Mouse (Mus musculus) midbrain, postnatal 0 days (tissue): ENCODE data around the gene Sestd1. TPM values are rescaled to one million over a fixed set of nuclear protein-coding genes. Genes with fewer than 3 reads are reported as not detected.

Experiments
- ATAC-seq: fragments of 200-750 bp; cut with Nextera tagmentation; 2 replicates; pipeline ENCODE4 v1.8.0; 2017; ENCODE audit warnings: moderate number of reproducible peaks, mild to moderate bottlenecking, moderate TSS enrichment, moderate library complexity; ENCODE audit not compliant: low FRiP score
- DNase-seq: peaks from one replicate; pipeline ENCODE4 v3.0.0-alpha.2; 2015; ENCODE audit warnings: low spot score
- H3K27ac ChIP-seq: fragments of 300-500 bp; sonication (generic); 2 replicates; pipeline ENCODE4 v1.5.1; 2014; ENCODE audit warnings: low read depth, mild to moderate bottlenecking, low read length, mixed read lengths
- H3K27me3 ChIP-seq: fragments of 300-500 bp; sonication (generic); 2 replicates; pipeline ENCODE4 v1.6.1; 2014; ENCODE audit warnings: low read length, control low read depth, mixed read lengths; ENCODE audit not compliant: insufficient read depth
- H3K36me3 ChIP-seq: fragments of 300-500 bp; sonication (generic); 2 replicates; pipeline ENCODE4 v1.6.1; 2014; ENCODE audit warnings: low read length, control low read depth, mixed read lengths; ENCODE audit not compliant: insufficient read depth
- H3K4me1 ChIP-seq: fragments of 300-500 bp; sonication (generic); 2 replicates; pipeline ENCODE4 v1.6.1; 2014; ENCODE audit warnings: mild to moderate bottlenecking, control low read depth, antibody characterized with exemption, low read length, mixed read lengths; ENCODE audit not compliant: insufficient read depth
- H3K4me2 ChIP-seq: fragments of 300-500 bp; sonication (generic); 2 replicates; pipeline ENCODE4 v1.6.1; 2014; ENCODE audit warnings: low read depth, mild to moderate bottlenecking, low read length, mixed read lengths; ENCODE audit not compliant: poor library complexity, severe bottlenecking
- H3K4me3 ChIP-seq: fragments of 300-500 bp; sonication (generic); 2 replicates; pipeline ENCODE4 v1.5.1; 2014; ENCODE audit warnings: low read depth, mild to moderate bottlenecking, low read length, moderate library complexity
- H3K9ac ChIP-seq: fragments of 300-500 bp; sonication (generic); replicated peaks from 2 replicates; pipeline ENCODE4 v1.6.1; 2014; ENCODE audit warnings: mild to moderate bottlenecking, low read length, moderate library complexity, mixed read lengths; ENCODE audit not compliant: poor library complexity, severe bottlenecking
- H3K9me3 ChIP-seq: fragments of 300-500 bp; sonication (generic); 2 replicates; pipeline ENCODE4 v1.6.1; 2016; ENCODE audit warnings: low read length, control low read depth
- CTCF ChIP-seq: IDR thresholded peaks from 2 replicates; pipeline ENCODE4 v1.5.1; 2016; ENCODE audit warnings: antibody characterized with exemption, mild to moderate bottlenecking
- WGBS: fragments of 180-500 bp; shearing (Covaris S2); extraction: QIAGEN DNeasy Blood & Tissue Kit; methylation state at CpG from one replicate; pipeline ENCODE4 v1.1.7; 2014; 5-methylcytosine and 5-hydroxymethylcytosine counted together
- polyA plus RNA-seq: library from polyadenylated mRNA; unstranded; fragments of >200 nt; fragmentation: Nextera tagmentation; extraction: Ambion mirVana; gene quantifications from 2 replicates; pipeline ENCODE4 v1.2.1, GENCODE M21; 2015
- total RNA-seq: library from RNA; depleted of rRNA; stranded (reverse); fragments of >200 nt; gene quantifications from 2 replicates; pipeline ENCODE4 v1.2.3, GENCODE M21; 2014

Sestd1 gene
- total and polyA plus RNA-seq, 2 experiments from 2014 or later, result 23.7 to 52.6 TPM

DNA sequence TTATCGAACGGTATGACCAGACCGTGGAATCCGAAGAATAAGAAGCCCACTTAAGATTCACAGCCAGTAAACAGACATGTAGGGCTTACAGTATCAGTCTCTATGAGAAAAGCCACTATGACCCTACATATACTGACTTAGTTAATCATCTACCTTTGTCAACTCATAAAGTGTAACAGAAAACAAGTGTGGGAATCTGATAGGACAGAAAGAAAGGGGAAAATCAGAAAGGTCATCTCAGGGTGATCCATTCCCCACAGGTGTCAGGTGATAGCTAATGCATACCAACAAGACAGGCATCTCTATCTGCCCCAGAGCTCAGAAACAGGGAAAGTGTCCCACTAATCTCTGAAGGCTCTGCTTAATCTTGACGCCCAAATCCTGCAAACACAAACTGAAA lies 4.5 kb downstream of the Sestd1 start:
- Histone ChIP-seq H3K9me3 (no peaks in the 10 kb centered on the region), H3K4me1 (peaks cover 7% of the 10 kb centered on the region), H3K27ac (no peak overlapping the region), H3K9ac (no peak overlapping the region), H3K27me3 (no peaks in the 10 kb centered on the region), H3K4me2 (no peak overlapping the region), H3K36me3 (no peaks in the 10 kb centered on the region), H3K4me3 (no peak overlapping the region)
- no peak for TF ChIP-seq CTCF
- DNase-seq (no peak), ATAC-seq (no peak)
- 89% methylated on average over 5 of the region's 5 CpGs for WGBS

GRCm38 (mm10) chr2:77274976-77275641 lies 5.3 kb downstream of the Sestd1 start:
- H3K9ac ChIP-seq, result no peak overlapping the region
- no peaks in the 10 kb centered on the region for H3K27me3 ChIP-seq
- ATAC-seq (no peak), DNase-seq (no peak)
- no peak overlapping the region for H3K4me2 ChIP-seq
- no peaks in the 10 kb centered on the region for H3K36me3 ChIP-seq
- no peak overlapping the region for H3K27ac ChIP-seq
- H3K4me1 ChIP-seq, result peaks cover 7% of the 10 kb centered on the region
- no peaks in the 10 kb centered on the region for H3K9me3 ChIP-seq
- no peak for TF ChIP-seq CTCF
- WGBS, result 77% methylated on average over 9 of the region's 9 CpGs
- no peak overlapping the region for H3K4me3 ChIP-seq

DNA sequence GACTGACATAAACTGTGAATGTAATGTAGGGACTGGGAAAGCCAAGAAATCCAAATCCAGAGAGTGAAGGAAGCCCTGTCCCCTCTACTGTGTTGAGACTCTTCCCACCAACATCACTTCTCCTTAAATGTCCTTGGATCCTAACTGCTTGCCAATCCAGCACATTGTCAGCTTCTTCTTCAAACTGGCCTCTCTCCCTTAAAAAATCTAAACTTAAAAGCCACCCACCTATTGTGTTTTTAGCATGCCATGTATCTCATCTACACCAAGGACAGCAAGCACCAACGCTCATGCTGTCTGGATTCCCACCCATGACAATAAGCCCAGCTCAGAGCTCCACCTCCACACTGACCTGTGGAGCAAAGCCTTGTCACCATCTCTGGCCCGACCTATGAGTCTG lies 7.4 kb downstream of the Sestd1 start:
- no peak overlapping the region for H3K27ac ChIP-seq
- H3K4me3 ChIP-seq, result no peak overlapping the region
- ATAC-seq (no peak), DNase-seq (no peak)
- no peaks in the 10 kb centered on the region for H3K36me3 ChIP-seq
- H3K4me1 ChIP-seq, result peaks cover 3% of the 10 kb centered on the region; the same call in 1 of the 2 replicates
- H3K4me2 ChIP-seq, result no peak overlapping the region
- no peak overlapping the region for H3K9ac ChIP-seq
- H3K9me3 ChIP-seq, result no peaks in the 10 kb centered on the region
- no peak for TF ChIP-seq CTCF
- WGBS, result 91% methylated on average over 2 of the region's 2 CpGs
- no peaks in the 10 kb centered on the region for H3K27me3 ChIP-seq

- ATAC-seq (no peak), DNase-seq (no peak)
- H3K27me3 ChIP-seq, result no peaks in the 10 kb centered on the region
- H3K4me1 ChIP-seq, result no peaks in the 10 kb centered on the region; the same call in 1 of the 2 replicates
- no peak overlapping the region for H3K4me2 ChIP-seq
- H3K27ac ChIP-seq, result no peak overlapping the region
- no peak overlapping the region for H3K9ac ChIP-seq
- WGBS, result 94% methylated on average over 7 of the region's 7 CpGs
- no peaks in the 10 kb centered on the region for H3K36me3 ChIP-seq
- no peak for TF ChIP-seq CTCF
- no peaks in the 10 kb centered on the region for H3K9me3 ChIP-seq
- no peak overlapping the region for H3K4me3 ChIP-seq
Measured at GRCm38 (mm10) chr2:77270781-77271180, 9.6 kb downstream of the Sestd1 start.

DNA sequence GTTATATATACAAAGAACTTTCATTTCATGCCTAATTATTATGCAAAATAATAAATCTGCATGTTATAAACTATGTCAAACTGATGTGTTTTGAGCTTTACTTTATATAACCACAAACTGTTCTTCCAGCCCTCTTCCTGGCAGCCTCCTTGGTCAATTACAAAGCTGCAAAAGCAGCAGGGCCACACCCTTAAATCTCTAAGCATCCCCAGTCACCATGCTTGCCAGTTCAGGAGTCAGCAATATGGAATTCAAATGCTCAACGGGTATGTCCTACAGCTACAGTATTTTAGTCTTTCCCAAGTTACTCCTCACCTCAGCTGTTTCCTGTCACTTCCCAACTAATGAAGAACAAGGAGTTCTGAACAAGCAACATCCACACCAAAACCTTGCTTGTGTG lies 10.3 kb downstream of the Sestd1 start:
- Histone ChIP-seq H3K9ac (no peak overlapping the region), H3K36me3 (no peaks in the 10 kb centered on the region), H3K27me3 (no peaks in the 10 kb centered on the region), H3K4me1 (no peaks in the 10 kb centered on the region; the same call in 1 of the 2 replicates), H3K4me3 (no peak overlapping the region), H3K27ac (no peak overlapping the region), H3K4me2 (no peak overlapping the region), H3K9me3 (no peaks in the 10 kb centered on the region)
- no peak for TF ChIP-seq CTCF
- ATAC-seq (no peak), DNase-seq (no peak)
- WGBS, result 89% methylated on average over 1 of the region's 1 CpGs

DNA sequence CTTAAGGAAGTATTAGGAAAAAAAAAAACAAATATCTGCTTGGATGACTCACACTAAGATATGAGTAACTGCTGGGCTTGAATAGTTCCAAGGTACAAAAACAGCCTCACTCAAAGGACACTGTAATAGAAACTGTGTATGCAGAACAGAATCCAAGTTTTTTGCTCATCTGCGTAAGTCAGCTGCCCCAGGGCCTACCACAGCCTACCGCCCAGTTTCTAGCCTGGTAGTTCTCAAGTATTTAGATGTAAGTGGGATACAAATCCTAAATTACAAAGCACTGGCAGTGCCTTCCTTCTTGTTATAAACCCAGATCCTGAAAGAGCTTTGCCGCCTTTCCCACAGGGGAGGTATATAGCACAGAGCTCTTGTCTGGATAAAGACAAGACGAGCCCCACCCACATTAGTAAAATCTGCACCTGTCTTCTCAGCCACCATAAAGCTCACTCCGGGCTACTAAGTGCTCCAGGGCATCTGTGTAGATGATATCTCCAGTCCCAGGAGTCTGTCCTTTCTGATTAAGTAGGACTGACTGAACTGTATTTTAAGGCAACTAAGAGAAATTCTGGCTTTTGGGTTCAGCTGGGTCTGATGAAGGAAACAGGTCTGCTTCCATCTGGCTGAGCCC lies 11.7 kb downstream of the Sestd1 start:
- no peak overlapping the region for H3K27ac ChIP-seq
- H3K9me3 ChIP-seq, result no peaks in the 10 kb centered on the region
- no peaks in the 10 kb centered on the region for H3K36me3 ChIP-seq
- H3K4me1 ChIP-seq, result peaks cover 8% of the 10 kb centered on the region; the same call in 1 of the 2 replicates
- 70% methylated on average over 5 of the region's 5 CpGs for WGBS
- H3K27me3 ChIP-seq, result no peaks in the 10 kb centered on the region
- DNase-seq (no peak), ATAC-seq (no peak)
- no peak overlapping the region for H3K9ac ChIP-seq
- no peak overlapping the region for H3K4me3 ChIP-seq
- no peak overlapping the region for H3K4me2 ChIP-seq
- TF ChIP-seq CTCF, result no peak
